Mouse (Mus musculus) stomach, adult 2 months (tissue): ENCODE results near the gene Fbxl22. TPM values are rescaled to one million over a fixed set of nuclear protein-coding genes. Genes with fewer than 3 reads are reported as not detected.

ENCODE experiments used
- polyA plus RNA-seq: library from polyadenylated mRNA; depleted of rRNA; stranded (reverse); fragments of >200 nt; gene quantifications from 2 replicates; pipeline ENCODE4 v1.2.3, GENCODE M21; 2012; rRNA removed

Fbxl22 gene
- polyA plus RNA-seq, result 28.1 and 73.4 TPM in 2 replicates

GRCm38 (mm10) chr9:66514256-66514770 lies at the start of gene Fbxl22:
Fbxl22 (minus strand) TSS chr9:66514593.

Other genes starting within 250 kb of the Fbxl22 start
- gene Herc1, start 164.1 kb downstream of the Fbxl22 start, polyA plus RNA-seq, result 3.2 and 4.5 TPM in 2 replicates
- 10.4 and 10.5 TPM in 2 replicates for gene Usp3, start 78.5 kb upstream of the Fbxl22 start, polyA plus RNA-seq
- 11.9 and 43.5 TPM in 2 replicates for gene Car12, start 199.1 kb upstream of the Fbxl22 start, polyA plus RNA-seq